Mouse (Mus musculus) CD4-positive, CD25-positive, alpha-beta regulatory T cell, adult 2 months (primary cell): ENCODE results near the gene Plscr4.
A peak's percentile ranks its signal among the peaks of the same experiment; 100 is the strongest.

Source experiments
- DNase-seq: peaks from one replicate; pipeline ENCODE4 v3.0.0-alpha.2; 2012; ENCODE audit warnings: low read depth, low spot score

Plscr4 gene

DNA sequence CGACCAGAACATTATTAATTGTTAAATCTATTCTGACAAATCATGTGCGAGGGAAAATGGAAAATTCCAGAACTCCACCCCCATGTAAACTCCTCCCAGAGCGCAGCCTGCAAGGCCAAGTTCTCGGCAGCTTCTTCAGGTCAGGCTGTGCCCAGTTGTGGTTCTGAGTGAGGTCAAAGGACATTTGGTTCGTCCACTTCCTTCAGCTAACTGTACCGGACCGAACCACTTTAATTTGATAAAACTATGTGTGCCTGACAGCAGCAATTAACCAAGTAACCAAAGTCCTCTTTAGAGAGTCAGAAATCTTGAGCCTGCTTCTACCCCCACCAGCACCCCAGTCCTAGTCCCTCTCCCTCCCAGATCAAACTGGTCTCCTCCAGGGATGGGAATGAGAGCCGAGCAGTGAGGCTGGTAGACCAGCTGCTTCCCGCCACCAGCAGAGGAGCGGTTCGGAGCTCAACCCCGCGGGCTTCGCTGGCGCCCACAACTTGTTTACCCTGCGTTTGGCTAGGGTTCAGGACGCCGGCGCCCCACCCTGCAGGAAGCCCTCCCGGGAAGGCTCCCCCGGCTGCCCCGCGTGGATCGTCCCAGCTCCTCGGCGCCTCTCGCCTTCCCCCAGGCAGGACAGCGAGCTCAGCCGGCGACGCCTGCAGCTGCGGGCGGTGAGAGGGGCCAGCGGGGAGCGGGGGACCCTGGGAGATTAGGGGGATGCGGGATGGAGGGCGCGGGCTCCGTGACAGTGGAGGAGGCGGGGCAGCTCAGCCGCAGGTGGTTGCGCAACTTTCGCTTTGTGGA, at the start of gene Plscr4:
TSS of gene Plscr4 (plus strand) at position 113 of the 798 bp plus-strand sequence.
- peak; percentile 34 for DNase-seq

DNA sequence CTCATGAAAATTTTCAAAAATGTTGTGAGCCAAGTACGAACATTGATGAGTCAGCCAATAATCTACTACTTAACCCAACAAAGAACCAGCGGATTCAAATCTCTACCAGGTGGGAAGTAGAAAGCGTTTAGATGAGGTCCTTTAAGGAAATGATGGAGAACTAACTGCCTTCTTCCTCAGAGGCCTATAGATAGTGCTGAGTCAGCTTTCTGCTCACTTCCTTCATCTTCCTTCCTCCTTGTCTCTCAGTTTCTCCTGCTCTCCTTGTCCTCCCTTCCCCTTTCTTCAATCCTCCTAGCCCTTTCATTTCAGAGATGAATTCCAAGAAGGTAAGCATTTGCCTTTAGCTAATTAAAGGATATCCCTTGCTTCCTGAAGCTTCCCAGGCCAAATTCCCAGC, 46.9 kb upstream of the Plscr4 start:
- DNase-seq = no peak

DNA sequence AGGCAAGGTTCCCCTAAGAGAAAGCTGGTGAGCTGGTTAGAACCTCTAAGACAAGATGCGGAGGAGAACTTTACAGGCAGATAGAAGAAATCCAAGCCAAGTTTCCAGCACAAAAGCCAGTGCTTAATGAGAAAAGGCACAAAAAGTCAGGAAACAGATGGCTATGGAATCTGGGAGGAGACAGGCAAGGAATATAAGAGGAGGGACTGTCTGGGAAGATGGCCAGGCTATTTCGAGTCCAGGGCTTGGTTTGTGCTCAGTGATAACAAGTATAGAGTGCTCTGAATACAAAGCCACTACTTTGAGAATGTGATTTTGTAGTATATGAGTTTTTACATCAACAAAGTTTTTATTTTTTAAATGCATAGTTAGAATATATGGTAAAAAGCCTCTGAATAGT, 45.1 kb upstream of the Plscr4 start:
- DNase-seq = no peak

DNA sequence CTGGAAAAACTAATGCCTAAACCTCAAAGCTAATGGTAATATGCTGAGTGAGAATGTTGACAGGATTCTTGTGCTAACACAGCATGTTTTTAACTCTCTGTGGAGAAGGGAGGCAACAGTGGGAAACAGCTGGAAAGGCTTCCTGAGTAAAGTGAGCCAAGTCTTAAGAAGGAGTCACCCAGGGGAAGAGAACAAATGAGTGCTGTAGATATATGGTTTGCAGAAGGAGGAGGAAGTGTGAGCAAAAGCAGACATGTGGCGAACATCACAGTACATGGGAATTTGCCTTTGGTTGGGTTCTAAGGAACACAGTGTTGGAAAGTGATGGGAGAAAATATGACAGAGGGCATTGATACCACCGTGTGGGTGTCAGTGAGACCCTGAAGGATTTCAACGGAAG, 43.5 kb upstream of the Plscr4 start:
- DNase-seq = no peak

DNA sequence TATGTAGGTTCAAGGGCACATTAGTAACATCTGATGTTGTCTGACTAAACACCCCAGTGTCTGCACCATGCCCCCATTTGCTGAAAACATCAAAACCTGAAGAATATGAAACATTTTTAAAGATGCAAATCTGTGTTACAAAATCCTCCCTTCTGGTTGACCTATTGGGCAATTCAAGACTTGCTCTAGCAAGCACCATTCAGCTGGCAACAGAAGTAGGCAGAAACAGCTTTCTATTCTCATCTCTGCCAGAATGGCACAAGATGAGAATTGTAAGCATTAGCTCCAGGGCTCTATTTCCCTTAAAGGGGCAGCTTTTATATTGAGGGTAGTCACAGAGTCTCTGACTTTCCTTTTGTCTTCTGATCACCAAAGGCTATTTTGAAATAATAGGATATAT, 19.4 kb upstream of the Plscr4 start:
- DNase-seq = no peak

DNA sequence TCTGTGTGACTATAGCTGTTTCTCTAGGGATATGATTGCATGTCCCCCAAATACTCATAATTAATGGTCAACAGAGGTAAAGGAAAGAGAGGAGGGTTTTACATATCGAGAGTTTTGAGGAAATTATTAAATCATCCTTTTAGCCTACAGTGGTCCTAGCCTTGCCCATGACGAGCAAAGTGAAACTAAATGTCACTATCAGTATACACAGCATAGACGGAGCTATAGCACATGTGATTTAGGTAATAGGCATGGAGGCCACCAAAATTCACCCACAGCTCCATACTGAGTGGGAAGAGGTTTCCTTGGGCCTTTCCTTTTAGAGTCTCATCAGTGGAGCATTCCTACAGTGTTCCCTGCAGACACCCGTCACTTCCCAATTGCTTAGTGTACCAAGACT, 15.7 kb upstream of the Plscr4 start:
- DNase-seq = no peak

DNA sequence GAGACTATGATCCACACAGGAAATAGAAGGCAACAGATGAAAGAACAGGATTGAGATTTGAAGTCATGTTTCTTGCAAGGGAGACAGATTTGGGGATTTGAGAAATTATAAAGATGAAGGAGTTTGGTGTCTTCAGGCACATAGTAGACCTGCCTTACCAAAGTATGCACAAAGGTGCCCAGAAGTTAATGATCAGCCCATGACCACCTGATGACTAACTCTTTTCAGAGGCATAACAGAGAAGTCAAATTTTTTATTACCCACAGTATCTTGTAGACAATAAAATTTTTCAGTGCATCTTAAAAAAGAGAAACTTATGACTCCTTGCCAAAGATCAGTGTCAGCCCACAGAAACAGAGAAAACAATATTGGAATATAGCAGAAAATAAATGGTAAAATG, 12.6 kb upstream of the Plscr4 start:
- no peak for DNase-seq

DNA sequence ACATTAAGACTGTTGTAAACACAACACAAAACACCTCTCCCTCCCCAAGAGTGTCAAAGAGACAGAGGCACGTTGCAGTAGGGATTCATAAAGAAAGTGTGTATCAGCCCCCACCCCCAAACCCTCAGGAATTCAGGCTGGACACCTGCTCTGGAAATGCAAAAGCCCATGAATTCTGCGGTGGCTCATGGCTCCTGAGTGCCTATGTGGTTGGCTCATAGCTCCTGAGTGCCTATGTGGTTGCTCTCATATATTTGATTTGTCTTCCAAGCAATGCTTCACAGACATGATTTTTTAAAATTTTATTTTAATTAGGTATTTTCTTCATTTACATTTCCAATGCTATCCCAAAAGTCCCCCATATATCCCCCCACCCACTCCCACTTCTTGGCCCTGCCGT, 568 bp upstream of the Plscr4 start:
- no peak for DNase-seq

DNA sequence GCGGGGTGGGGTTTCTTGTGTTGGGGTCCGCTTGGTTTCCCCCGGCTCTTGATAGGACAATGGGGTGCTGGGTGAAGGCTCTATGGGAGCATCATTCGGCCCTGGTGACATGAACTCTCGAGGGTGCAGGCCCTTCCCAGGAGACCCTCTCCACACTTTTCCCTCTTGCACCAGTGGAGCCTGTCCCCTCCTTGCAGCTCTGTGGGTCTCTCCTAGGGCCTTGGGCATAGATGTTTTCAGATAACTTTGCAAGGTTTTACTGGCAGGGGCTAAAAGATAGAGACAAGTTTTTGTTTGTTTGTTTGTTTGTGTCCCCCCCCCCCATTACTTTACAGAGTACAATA, 858 bp downstream of the Plscr4 start:
- DNase-seq = no peak

DNA sequence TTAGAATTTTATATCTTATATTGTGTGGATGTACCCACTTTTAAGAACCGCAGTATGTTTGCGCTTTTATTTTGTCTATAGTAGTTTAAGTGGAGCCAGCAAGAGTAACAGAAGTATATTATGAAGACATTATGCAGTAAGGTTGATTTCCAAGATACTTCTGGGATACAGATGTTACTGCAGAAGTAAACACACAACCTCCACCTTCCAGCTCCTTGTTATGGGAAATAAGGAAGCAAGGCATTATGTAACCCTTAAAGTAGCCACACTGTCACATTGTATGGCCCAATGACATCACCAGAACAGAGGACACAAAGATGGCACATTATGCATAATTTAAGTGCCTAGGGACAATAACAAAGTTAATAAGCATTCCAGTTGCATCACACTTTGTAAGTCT, 1.2 kb downstream of the Plscr4 start:
- DNase-seq = no peak

DNA sequence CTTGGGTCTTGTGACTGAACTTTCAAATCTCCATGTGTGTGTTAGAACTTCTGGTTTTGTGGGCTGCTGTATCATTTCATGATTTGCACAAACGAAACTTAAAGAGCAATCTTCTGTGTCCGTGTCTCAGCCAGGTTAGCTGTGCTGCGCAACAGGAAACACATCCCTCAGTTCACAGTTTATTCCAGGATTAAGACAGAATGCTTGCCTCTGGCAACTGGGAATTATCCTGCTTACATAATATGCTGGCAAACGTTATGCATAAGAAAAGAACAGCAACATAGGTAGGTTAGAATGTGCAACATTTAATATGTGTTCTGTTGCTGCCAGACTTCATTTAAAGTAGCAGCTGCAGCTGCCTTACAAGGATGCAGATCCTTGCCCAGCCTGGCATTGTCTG, 10.6 kb downstream of the Plscr4 start:
- no peak for DNase-seq

DNA sequence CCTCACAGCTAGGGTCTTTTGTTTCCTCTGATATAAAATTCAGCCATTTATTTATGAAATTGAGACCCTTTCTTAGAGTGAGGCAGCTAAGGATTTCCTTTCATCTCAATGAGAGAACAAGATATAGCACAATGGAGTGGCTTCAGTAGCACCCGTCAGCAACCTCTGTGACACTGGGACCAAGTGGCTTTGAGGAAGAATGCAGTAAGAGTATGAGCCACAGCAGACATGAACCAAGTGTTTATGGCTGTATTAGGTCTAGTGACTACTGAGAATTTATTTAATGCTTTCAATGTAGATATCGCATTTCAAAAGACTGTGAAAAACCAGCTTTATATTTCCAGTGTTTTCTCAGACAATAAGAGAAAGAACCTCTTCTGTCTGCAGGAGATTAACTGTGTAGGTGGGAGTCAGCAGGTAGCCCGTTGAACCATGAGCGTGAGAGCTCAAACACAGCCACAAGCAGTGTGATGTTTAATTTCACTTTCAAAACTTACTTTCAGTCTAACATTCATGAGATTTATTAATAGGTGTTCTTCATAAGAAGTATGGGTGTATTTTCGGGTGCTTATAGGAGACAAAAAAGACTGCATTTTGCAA, 15.2 kb downstream of the Plscr4 start:
- DNase-seq = no peak

DNA sequence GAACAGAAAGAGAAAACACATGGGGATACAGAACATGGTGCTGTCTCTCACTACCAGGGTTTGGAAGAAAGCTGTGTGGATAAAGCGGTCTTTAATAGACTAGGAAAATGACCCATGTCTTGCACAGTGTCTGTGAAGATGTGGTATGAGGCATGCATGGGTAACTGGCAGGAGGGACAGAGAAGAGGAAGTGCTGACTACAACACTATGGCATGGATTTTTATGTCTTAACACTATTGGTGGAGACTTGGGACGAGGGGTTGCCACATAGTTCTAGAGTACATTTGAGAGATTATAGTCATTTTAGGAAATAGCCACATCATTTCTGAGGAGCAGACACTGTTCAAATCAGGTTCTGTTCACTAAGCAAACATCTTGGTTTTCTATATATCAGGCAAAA, 16.0 kb downstream of the Plscr4 start:
- DNase-seq = no peak

DNA sequence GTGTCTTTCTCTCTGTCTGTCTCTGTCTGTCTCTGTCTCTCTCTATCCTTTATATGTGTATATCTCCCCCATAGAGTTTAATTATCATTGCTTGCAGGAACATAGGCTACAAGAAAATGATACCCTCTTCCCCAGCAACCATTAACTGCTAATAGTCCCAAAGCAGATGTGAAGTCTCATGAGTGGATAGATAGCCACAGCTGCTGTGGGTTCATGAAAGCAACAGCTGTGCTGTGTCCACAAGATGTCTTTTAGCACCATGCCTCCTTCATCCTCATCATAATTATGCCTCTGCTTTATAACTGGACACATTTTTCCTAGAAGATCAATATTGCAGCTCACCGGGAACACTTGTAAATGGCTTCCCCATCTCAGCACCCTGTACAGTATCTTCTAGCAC, 17.1 kb downstream of the Plscr4 start:
- DNase-seq = no peak

DNA sequence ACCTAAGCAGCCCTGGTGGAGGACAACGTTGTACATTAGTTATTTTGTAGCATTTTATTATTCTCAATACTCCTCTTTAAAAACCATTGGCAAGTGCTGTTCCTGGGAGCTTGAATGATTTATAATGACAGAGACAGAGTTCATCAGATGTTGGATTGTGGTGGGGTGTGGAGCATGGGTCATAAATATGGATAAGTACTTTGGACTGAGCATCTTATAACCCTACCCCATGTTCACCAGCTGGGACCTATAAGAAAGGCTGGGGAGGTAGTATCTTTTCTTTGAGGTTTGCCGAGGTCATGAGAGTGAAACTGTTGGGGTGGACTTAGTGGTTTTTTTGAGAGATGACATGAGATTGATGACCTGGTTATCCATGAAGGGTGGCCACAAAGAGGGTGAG, 24.5 kb downstream of the Plscr4 start:
- DNase-seq = no peak

DNA sequence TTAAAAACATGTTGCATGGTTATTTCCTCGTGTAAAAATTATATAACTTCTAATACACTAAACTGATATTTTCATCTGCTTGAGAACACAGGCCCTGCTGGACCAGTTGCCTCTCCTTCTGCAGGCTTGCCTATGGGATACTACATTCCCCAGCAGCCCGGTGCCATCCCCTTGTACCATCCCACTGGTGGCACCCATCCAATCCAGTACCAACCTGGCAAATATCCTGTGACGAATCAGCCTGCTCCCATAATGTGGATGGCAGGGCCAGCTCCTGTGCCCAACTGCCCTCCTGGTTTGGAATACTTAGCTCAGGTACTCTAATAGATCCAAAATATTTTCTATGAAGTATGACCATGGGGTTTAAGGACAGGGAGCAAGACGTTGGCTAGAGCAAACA, 25.4 kb downstream of the Plscr4 start:
- no peak for DNase-seq

DNA sequence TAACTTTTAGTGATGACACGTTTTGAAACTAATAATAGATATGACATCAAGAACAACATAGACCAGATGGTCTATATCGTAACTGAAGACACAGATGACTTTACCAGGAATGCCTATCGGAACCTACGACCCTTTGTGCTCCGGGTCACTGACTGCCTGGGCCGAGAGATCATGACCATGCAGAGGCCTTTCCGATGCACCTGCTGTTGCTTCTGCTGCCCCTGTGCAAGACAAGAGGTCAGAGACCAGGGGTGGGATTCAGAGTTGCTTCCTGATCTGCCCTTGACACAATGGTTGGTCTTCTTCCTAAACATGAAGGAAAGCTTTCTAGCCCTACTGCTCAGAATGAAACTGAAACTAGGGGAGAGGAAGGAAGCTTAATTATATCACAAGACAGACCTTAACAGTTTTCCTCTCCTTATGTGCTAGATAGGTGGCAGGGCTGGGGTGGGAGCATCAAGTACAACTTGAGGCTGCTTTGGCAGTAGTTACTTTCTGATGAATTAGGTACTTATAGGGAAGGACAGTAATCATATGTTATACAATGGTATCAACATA, 27.6 kb downstream of the Plscr4 start:
- peak; percentile 1 for DNase-seq

DNA sequence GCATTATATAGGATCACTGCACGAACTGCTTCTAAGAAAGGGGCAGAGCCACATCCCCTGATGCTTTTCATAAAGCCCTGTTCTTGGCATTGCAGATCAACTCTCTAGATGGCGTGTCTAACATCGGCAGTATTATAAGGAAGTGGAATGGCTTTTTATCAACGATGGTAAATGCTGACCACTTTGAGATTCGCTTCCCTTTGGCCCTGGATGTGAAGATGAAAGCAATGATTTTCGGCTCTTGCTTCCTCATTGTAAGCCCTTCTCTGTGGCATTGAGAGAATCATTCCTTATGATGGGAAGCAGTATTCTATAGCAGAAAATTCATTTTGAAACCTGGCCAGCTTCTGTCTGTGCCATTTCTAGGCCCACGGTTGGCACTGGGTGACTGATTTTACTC, 32.7 kb downstream of the Plscr4 start:
- DNase-seq = no peak

DNA sequence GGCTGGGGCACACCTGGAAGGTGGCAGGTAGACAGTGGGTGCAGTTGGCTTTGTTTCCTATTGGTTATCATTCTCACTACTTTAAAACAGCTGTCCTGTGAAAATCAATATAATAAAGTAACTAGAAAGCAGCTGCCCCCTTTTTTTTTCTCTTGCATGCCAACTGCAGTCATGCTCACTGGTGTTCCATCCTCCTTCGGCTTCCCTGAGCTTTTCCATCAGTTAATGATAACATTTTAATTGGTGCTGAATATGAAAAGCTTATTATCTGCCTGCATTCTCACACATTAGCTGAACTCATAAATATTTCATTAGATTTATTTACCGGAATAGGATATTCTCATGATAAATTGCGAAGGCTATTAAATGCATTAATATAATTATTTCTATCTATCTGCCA, 33.1 kb downstream of the Plscr4 start:
- DNase-seq = no peak

DNA sequence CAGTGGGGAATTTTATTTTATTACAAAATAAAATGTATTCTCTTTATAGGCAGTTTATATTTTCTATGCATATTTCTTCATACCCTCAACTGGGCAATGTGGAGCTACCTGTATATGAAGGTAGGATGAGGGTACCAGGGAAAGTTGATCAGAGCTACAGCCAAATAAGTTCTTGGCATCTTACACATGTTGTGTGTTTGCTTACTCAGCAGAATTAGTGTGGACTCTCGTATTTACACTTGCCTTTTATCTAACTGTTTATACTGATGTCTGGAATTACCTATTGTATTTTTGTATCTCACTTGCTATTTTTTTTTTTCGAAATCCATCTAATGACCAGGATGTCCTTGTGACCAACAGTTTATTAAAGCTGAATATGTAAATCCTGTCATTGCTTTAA, 34.1 kb downstream of the Plscr4 start:
- DNase-seq = no peak

DNA sequence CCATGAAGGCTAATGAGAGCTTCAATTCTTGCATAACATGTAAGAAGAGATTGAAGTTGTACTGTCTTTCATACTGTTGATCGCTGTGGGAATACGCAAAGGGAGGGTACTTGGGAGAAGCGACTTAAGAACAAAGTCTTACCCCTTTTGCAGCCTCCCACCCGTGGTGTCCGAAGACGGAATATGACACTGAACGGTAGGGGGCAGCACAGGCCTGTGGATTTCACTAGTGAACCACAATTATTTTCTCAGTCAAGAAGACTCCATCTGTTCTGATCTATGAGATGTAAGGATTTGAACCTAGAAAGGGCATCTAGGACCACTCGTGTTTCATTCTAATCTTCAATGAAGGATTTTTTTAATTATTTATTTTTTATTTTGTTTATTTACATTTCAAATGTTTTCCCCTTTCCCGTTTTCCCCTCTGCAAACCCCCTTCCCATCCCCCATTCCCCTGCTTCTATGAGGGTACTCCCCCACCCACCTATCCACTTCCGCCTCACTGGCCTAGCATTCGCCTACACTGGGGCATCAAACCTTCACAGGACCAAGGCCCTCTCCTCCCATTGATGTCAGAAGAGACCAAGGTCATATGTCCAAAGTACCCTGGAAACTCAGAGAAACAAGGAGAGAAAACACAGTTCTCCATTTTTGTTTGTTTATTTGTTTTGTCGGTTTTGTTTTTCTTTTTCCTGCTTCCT, 42.7 kb downstream of the Plscr4 start:
- DNase-seq = peak; percentile 76

DNA sequence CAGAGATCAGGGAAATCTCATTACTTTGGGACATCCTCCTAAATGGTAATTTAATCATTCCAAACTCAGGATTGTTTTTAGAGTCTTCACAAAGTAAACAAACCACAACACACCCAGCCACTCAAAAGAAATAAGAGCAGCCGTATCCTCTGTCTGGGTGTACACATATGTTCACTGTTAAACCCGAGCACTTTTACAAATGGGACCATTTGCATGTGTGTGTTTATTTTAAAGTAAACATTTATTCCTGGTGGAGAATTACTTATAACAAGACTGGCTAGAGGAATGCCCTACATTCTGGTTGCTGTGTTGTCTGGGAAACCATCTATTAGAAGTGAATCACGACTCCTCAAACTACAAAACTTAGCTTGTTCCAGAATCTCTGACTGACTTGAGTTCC, 47.1 kb downstream of the Plscr4 start:
- DNase-seq = no peak

DNA sequence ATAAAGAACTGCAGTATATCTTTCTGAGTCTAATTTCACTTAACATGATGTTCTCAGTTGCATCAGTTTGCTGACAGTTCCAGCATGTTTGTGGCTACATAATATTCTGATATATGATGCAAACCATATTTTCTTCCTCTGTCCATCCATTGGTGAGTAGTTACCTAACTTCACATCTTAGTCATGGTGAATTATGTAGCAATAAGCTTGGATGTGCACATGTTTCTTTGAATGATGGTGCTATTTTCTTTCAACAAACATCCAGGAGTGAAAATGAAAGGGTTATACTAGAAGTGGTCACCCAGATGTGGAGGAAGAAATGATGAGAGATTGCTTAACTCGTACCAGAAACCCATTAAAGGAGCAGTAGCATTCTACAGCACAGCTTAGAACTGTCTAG, 47.7 kb downstream of the Plscr4 start:
- no peak for DNase-seq
